Mouse (Mus musculus) yolk sac, embryonic 10.5 days (tissue): ENCODE results near the gene Lpo.

Experiments used
- DNase-seq: peaks from one replicate; pipeline ENCODE4 v3.0.0-alpha.2; 2017; ENCODE audit warnings: low spot score

Lpo gene

DNA sequence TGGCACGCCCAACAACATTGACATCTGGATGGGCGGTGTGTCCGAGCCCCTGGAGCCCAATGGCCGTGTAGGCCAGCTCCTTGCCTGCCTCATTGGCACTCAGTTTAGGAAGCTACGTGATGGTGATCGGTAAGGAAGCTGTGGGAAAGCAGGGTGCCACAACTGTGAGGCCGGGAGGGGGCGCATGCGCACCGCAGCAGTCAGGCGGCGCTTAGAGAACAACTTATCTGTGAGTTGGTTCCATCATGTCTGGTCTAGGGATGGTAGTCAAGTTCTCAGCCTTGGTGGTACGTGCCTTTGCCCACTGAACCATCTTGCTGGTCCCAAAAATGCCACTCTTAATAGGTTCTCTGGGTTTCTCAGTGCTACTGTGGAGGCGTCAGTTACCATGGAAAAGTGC, 25.5 kb downstream of the Lpo start:
- no peak for DNase-seq

DNA sequence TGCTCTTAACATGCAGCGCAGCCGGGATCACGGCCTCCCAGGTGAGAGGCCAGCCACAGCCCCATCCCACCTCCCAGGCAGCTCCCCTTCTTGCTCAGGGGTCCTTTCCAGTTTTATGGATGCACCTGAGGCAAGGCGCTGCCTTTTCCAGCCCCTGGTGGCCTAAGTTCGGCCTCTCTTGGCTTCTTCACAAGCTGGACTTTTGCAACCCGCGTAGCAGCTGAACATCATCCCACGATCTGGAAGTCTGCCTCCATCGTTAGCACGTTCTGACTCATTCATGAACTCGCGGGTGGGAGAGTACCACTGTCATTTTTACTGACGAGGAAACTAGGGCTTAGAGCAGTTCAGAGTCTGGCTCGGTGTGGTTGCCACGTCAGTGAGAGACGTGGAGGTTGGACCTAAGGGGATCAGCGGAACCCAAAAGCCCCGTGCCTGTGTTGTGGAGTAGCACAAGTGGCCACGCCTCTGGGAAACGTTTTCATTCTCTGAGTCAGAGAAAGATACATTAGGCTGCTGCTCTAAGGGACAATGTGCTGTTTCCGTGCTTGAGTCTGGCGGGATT, 26.3 kb downstream of the Lpo start:
- DNase-seq: no peak

DNA sequence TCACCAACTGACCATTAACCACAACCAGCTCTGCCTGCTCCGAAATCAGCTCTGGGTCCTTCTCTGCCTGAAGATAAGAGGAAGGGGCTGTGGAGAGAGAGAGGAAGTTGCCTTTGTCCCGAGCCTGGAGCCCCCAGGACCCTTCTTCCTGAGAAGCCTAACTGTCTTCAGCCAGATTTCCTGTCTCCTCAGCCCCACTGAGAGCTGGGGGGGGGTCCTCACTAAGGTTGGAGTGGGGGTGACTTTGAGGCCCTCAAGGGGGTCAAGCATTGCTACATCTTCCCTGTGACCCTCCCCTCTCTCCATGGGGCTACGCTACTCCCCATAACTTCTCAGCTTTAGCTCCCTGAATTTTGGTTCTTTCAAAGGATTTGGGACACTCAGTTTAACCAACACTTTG, 34.6 kb downstream of the Lpo start, which contains the start of gene Mpo:
Gene Mpo, plus strand, starts transcription at position 122 of the 400 bp plus-strand sequence.
- no peak for DNase-seq

DNA sequence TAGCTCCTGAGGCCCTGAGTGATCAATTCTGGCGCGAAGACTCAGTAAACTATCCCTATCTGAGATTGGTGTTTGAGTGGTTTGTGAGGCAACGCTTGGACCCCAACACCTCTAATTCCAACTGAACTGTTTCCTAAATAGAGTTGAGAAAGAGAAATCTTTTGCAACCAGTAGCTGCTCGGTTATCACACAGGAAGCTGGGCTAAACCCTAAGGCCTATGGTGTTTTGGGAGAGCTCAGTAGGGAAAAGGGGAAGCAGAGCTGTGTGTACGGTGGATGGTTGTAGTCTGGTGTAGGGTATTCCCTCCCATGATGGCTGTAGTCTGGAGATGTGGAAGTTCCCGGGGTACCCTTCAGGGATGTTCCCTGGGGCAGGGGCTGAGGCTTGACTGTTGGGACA, 38.0 kb downstream of the Lpo start:
- no peak for DNase-seq

DNA sequence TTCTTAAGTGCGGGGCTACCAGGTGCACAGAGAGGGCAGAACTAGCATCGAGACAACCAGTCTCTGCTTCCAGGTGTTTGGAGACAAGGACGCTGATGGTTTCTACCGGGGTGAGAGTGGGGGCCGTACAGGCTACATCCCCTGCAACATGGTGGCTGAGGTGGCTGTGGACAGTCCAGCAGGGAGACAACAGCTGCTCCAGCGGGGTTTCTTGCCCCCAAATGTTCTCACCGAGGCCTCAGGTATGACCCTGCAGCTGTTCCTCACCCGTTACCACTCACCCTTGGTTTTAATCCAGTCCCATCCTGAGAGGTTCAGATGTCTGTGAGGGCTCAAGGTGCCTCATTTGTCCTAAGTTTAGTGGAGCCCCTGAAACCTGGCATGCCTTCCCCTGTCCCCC, 48.0 kb downstream of the Lpo start:
- DNase-seq: no peak

DNA sequence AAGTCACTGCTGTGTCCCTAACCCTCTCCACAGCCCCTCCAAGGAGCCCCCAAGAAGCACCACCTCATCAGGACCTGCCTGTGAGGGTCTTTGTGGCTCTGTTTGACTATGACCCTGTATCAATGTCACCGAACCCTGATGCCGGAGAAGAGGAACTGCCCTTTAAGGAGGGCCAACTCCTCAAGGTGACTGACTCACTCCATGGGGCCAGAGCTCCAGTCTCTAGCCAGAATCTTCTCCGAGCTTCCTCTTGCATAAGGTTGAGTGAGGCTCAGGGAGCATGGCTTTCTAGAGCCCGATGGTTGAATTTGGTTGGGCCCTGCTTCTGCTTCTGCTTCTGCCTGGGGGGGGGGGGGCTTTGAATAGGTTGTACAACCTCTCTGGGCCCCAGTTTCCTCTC, 48.7 kb downstream of the Lpo start:
- DNase-seq: no peak

DNA sequence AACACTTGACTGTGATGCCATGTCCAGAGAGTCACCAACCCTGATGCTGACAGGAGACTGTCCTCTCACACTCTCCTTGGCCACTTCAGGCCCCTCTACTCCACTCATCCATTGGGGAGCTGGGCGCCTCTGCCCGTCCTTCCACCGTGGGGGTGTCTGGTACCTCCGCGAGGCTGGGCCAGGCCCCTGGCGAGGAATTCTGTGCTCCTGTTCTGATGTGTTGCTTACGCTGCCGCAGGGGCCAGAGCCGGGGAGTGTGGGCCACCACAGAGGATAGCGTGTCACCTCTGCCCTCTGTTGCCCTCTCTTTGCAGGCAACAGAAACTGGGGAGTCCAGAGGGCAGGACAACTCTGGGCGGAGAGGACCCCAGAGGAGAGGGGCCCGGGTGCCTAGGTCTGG, 49.2 kb downstream of the Lpo start:
- no peak for DNase-seq

DNA sequence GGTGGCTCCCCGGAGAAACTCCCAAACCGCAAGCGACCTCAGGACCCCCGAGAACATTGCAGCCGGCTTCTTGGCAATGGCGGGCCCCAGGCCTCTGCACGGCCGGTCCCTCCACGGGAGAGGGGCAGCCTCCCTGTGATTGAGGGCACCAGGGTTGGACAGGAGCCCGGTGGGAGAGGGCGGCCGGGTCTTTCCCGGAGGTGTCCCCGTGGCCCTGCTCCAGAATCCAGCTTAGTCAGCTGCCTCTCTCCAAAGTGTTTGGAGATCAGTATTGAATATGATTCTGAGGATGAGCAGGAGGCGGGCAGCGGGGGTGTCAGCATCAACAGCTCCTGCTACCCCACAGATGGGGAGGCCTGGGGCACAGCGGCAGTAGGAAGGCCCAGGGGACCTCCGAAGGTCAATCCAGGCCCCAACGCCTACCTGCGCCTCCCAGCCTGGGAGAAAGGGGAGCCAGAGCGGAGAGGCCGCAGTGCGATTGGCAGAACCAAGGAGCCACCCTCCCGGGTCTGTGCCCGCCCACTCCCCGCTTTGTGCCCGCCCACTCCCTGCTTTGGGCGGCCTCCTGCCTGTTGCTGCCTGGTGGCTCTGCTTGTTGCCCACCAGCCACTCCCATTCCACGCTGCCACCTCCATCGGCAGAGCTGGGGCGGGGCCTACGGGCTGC, 49.9 kb downstream of the Lpo start:
- DNase-seq: peak; percentile 76

DNA sequence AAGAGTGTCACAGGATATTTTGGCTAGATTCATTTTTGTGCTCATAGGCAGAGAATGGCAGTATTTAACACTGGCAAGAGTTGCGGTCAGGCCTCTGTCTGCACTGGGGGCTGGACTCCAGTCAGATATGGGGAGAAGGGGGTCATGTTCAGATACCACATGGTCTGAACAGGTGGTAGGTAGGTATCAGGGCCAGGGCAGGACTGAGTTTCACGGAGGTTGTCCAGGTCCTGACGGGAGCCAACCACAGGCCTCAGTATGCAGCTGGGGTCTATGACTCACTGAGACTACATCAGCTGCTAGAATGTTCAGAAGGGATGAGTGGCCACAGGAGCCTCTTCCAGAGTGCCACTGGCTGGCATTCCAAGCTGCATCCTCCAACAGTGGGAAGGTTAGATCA, 55.7 kb downstream of the Lpo start:
- no peak for DNase-seq

DNA sequence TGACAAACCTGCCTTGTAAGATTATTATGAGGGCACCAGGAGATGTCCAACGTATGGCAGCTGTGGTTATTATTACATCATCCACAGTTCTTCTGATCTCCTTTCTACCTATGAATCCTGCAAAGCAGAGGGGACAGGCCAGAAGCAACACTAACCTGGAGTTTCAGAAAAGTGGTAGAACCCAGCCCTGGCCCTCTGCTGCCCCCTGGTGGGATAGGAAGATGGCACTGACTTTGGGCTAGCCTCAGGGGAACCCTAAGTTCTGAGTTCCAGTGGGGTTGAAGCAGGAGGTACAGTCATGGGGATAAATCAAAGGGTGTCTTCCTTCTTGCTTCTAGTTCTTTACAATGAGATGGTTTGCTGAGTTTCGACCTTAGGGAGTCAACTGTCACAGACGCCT, 57.1 kb downstream of the Lpo start:
- no peak for DNase-seq

DNA sequence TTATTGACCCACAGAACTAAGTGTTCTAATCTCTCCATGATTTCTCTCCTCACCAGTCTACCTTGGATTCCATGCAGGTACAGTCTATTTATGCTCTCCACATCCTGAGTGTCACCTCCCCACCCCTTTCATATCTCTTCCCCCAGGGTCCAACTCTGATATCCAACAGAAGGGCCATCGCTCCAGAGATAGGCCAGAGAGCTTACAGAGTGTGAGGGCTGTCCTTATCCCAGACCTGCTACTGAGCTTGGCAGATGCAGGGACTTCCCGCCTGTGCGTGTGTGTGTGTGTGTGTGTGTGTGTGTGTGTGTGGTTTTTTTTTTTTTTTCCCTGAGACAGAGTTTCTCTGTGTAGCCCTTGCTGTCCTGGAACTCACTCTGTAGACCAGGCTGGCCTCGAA, 59.3 kb downstream of the Lpo start:
- no peak for DNase-seq

DNA sequence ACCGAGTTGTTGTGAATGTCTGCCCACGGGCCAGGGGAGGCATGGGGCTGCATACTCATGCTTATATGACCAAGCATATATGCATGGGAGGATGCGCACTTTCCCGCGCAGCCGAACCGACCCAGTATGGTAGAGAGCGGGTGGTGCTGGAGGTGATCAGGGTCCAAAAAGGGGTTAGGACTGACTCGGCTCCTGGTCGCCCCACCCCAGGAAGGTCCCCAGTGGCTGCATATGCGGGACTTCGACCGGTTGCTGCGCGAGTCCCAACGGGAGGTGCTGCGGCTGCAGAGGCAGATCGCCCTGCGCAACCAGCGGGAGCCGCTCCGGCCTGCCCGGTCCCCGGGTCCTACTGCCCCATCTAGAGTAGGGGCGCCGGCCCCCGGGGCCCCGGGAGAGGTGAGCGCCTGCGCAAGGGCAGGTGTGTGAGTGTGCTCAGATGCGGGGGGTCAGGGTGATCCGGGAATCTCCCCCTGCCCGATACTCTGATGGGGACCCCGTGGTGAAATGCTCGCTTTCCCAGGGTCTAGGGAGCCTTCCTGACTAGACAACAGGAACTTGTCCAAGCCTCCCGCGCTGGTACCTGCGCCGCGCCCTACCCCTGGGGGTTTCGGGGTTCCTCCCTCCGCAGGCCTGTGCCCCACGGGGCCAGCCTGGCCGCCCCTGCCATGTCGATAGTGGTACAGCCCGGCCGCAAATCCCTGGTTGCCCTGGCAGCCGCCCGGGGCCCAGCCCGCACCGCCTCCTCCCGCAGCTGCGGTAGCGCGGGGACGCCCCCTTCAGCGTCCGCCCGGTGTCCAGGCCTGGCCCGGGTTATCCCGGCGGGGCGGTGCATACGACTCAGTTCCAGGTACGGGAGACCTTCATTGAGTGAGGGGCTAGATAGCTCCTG, 63.9 kb downstream of the Lpo start:
- DNase-seq: no peak

DNA sequence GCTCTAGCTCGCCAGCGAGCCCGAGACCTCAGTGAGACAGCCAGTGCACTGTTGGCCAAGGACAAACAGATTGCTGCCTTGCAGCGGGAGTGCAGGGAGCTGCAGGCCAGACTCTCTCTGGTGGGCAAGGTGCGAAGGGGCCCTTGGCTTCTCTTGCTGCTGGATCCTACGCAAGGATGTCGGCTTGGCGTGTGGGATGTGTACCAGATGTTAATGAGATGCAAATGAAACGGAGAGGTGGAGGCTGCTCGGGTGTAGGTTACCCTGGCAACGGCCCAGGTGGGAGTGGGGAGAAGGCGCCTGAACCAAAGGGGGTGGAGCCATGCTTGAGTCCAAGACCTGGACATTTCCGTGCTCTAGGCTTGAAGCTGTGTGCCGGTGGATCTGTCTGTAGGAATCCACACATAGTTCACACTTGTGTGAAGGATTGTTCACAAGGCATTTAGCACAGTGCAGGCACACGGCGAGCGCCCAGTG, 64.5 kb downstream of the Lpo start:
- DNase-seq: no peak

DNA sequence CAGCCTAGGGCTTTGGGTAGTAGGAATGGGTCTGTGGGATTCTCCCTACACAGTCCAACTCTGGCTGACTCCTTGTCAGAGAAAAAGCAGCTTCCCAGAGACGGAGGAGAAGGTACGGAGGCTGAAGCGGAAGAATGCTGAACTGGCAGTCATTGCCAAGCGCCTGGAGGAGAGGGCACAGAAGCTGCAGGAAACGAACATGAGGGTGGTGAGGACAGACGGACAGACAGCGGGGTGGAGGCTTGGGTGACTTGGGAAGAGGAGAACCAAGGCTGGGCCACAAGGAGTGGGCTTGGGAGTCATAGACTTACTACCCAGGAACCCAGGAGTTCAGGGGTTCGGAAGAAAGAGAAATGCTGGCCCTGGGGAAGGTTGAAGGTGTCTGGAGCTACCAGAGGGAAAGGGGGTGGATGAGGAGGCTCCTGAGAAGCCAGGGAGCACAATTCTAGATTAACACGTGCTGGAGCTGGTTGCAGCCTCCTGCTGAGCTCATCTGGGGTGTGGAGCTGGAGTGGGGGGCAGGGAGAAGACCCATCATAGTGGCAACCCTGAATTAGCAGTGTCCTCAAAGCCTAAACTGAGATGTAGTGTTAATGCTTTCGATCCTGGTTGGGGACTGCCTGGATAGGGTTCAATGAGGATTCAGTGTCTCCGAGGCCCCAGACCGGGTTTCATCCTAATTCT, 65.2 kb downstream of the Lpo start:
- no peak for DNase-seq

DNA sequence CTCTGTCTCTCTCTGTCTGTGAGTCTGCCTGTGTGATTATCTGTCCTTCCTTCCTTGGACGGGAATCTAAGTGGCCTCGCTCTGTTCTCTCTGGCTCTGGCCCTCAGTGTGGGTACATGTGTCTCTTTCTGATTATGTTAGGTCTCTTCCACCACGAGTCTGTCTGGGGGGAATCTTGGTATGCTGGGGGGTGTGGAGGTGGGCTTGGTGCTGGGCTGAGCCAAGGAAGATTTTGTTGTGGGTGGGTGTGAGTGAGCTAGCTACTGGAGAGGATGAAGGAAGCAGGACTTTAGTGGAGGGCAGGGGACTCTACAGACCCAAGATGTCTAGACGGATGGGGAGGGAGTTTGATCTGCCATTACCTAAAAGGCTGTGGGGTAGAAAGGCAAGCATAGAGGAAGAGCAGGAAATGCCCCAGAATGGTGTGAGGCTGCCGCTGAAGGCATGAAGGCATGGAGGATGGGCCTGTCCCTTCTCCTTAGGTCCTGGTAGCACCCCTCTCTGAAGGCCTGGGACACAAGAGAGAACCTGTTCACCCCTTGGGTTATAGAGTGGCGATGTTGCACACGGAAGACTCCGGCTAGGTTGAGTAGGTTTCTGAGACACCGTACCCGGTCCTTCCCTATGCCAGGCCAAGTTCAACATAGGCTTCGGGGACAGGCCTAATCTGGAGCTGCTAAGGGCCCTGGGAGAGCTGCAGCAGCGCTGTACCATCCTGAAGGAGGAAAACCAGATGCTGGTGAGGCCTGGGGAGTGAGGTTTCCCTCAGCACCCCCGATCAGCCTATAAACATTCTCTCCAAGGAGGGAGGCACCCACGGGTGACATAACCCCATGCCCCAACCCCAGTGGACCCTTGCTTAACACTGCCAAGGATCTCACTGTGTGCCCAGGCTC, 66.0 kb downstream of the Lpo start:
- no peak for DNase-seq

DNA sequence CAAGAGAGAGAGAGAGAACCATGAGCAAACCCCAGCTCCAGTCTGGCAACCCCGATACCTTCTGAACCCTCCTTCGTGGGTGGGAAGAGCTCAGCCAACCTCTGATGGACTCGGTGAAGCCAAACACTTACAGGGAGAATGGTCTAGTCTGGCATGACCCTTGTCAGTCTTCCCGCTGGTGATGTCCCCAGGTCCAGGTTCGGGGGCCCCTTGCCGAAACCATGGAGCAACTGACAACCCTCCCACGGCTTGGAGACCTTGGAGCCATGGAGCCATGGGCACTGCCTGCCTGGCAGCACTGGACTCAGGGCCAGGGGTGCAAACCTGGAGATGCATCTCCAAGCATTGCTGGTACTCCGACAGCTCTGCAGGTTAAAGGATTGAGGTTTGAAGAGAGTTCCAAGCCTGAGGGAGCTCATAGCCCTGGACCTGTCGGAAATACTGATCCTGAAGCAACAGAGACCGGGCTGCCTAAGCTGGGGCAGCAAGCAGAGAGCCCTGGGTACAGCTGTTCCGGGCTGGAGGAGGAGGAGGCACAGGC, 66.8 kb downstream of the Lpo start:
- no peak for DNase-seq

DNA sequence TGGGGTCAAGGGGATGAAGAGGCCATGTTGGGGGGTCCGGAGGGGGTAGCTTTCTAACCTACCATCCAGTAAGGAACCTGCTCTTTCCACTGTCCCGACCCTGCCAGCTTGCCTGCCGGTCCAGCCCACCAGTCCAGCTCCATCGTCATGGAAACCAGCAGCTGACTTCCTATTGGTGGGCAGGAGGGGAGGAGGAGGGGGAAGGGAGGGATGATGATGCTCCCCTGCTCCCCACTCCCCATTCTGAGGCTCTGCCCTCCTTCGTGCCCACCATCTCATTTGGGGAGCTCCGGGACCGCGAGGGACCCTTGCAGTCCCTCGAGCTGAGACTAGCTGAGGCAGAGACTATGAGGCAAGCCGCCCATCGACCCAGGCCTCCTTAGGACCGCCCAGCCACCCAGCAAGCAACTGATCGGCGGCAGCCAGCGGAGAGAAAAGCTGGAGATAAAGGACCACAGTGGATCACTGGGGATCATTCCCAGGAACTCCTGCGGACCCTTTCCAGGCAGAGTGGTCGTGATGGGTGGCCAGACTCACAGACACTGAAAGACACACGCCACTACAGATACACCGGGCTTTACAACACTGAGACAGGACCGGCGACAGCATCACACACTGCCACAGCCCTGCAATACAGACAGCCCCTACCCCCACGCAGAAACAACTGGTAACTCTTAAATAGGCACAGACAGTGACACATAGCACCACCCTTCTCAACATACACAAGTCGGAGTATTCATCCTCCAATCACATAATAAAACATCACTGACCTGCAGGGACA, 67.6 kb downstream of the Lpo start, which contains the start of gene Tspoap1:
Gene Tspoap1, plus strand, starts transcription at position 241 of the 781 bp plus-strand sequence.
- no peak for DNase-seq

DNA sequence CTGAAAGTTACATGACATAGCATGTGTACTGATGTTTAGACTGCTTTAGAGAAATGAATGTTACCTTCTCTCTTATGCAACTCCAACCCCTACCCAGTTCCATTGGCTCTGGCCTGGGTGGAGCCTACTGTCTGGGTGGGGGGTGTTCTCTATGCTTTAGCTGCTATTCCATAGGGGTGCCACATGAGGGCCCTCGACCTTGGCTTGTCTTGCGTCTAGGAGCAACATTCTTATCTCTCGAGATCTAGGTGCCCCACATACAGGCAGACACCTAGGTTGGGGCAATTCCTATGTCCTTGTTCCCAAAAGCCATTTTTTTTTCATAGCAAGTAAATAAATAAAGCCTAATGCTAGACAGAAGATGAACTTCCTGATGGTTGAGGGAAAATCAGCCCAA, 68.5 kb downstream of the Lpo start:
- DNase-seq: no peak

DNA sequence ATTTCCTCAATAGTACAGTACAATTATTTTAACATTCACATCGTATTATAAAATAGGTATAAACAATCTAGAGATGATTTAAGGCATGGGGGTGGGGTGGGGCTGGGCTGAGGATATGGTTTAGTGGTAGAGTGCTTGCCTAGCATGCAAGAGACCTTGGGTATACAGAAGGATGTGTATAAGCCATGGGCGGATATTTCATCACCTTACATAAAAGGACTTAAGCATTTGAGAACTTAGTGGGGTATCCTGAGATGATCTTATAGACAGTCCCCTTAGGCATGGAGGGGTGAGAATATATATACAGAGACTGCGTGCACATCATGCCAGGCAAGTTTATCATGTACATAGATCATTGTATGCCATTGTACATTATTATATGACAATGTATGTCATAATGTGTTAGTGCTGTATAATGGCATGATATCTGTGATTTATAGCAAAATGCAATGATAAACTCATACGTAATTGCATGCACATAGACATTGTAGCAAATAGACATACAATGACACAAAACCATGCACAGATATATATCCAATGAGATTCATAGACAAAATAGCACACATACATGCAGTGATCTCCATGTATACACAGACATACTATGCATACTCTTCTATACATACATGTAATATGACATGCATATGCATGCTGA, 69.0 kb downstream of the Lpo start:
- DNase-seq: no peak
